In the genomic region with DNA sequence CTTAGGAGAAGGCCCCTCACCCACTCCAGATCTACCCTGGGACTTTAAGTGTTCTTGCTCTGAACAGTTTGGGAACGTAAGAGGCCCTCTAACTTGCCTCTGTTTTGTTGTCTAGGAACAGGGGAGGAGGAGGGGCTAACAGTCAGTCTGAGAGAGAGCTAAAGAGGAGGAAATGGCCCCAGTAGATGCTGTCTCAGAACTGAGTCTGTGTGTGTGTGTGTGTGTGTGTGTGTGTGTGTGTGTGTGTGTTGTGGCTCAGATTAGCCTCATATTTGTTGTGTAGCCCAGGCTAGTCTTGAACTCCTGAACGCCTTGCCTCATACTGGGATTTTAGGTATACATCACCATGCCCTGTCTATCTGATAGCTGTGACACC, we compare ENCODE assay signal across 15 mouse cellular contexts. TPM values are rescaled to one million over a fixed set of nuclear protein-coding genes. Genes with fewer than 3 reads are reported as not detected.
DNase-seq lines count a peak whose midpoint lies in the region; ATAC-seq lines count a peak whose summit lies in the region.
"Had no signal": no experiment of that assay in that cellular context is flagged by ENCODE, and none has a peak within 500 bp of the region (broad histone marks: within the 10 kb centered on the region; RNA-seq: fewer than 3 reads in every experiment).

No protein-coding gene starts in this region.

- no peaks in the 10 kb centered on the region for H3K27me3 ChIP-seq in heart, embryonic 16.5 days (ENCODE audit: control insufficient read depth, insufficient read depth, low read length)
- H3K27me3 ChIP-seq in liver, embryonic 12.5 days (replicated peaks) = no peaks in the 10 kb centered on the region
- H3K27me3 ChIP-seq: embryonic facial prominence, embryonic 15.5 days had no signal

- H3K4me1 ChIP-seq in heart, embryonic 16.5 days (ENCODE audit: control insufficient read depth, insufficient read depth, low read length) = peaks cover 47% of the 10 kb centered on the region
- H3K4me1 ChIP-seq in liver, embryonic 12.5 days = peaks cover 94% of the 10 kb centered on the region

- H3K9me3 ChIP-seq in heart, embryonic 16.5 days (replicated peaks; ENCODE audit: control insufficient read depth, low read length) = no peaks in the 10 kb centered on the region
- H3K9me3 ChIP-seq in liver, embryonic 12.5 days (replicated peaks) = no peaks in the 10 kb centered on the region
- H3K9me3 ChIP-seq: embryonic facial prominence, embryonic 15.5 days; hindbrain, embryonic 10.5 days had no signal

- intact Hi-C loops in heart, postnatal 36 days (cut with DNase I) = no loop called here
- intact Hi-C loops in left cerebral cortex, postnatal 14 days (cut with DNase I) = no loop called here

- 68% methylated on average over 2 of the region's 2 CpGs for WGBS in heart, embryonic 16.5 days
- 31% methylated on average over 2 of the region's 2 CpGs for WGBS in liver, embryonic 12.5 days (ENCODE audit: insufficient replicate concordance)

- no peak overlapping the region for H3K4me2 ChIP-seq in heart, embryonic 16.5 days (ENCODE audit: low read depth, low read length)
- H3K4me2 ChIP-seq in liver, embryonic 12.5 days = peak overlapping the region; percentile 4; the same call in 1 of the 2 replicates
- H3K4me2 ChIP-seq: embryonic facial prominence, embryonic 15.5 days had no signal

- H3K9ac ChIP-seq in heart, embryonic 16.5 days (ENCODE audit: low read length) = no peak overlapping the region
- no peak overlapping the region for H3K9ac ChIP-seq in liver, embryonic 12.5 days
- H3K9ac ChIP-seq: embryonic facial prominence, embryonic 15.5 days had no signal

- no peak overlapping the region for H3K4me3 ChIP-seq in heart, embryonic 16.5 days (ENCODE audit: low read length)
- H3K4me3 ChIP-seq in liver, embryonic 12.5 days = no peak overlapping the region
- H3K4me3 ChIP-seq: embryonic facial prominence, embryonic 15.5 days; hindbrain, embryonic 10.5 days; left cerebral cortex, adult 2 months had no signal

- no peak for ATAC-seq in heart, embryonic 16.5 days (replicated peaks; ENCODE audit: extremely low read depth, insufficient read depth, low FRiP score)
- ATAC-seq in liver, embryonic 12.5 days = no peak; the same call in 1 of the 2 replicates
- ATAC-seq: forebrain, embryonic 14.5 days had no signal

- peak overlapping the region; percentile 50; the same call in 1 of the 2 replicates for H3K27ac ChIP-seq in heart, embryonic 16.5 days (ENCODE audit: low read length)
- H3K27ac ChIP-seq in liver, embryonic 12.5 days = peak overlapping the region; percentile 61
- H3K27ac ChIP-seq: embryonic facial prominence, embryonic 15.5 days; hindbrain, embryonic 10.5 days; left cerebral cortex, adult 2 months had no signal

- H3K36me3 ChIP-seq in heart, embryonic 16.5 days (ENCODE audit: control insufficient read depth, insufficient read depth) = no peaks in the 10 kb centered on the region
- H3K36me3 ChIP-seq in liver, embryonic 12.5 days = peaks cover 16% of the 10 kb centered on the region; the same call in 1 of the 2 replicates
- H3K36me3 ChIP-seq: embryonic facial prominence, embryonic 15.5 days; hindbrain, embryonic 10.5 days had no signal

- DNase-seq in heart, postnatal 36 days = no peak
- DNase-seq in thymus, postnatal 14 days = peak; percentile 45
- DNase-seq in thymus, postnatal 4 days = no peak
- DNase-seq in thymus, postnatal 25 days = peak; percentile 45
- DNase-seq in cerebellum, adult 18-20 months = no peak
- no peak for DNase-seq in left cerebral cortex, postnatal 14 days (ENCODE audit: low spot score in 2 of 2)
- DNase-seq: cerebellum, adult 8-10 months; kidney, adult 11 months had no signal

RNA-seq across cellular contexts. Expression of a gene that starts 10.1 kb away (rescaled TPM):
- polyA plus RNA-seq in heart, embryonic 16.5 days (2015; fragmentation: Nextera tagmentation; extraction: Ambion mirVana) = 51.0 and 53.0 TPM in 2 replicates
- total RNA-seq in heart, postnatal 36 days (2021) = 10 to 100 TPM; 39.1 to 42.0 TPM
- 40.5 and 45.1 TPM in 2 replicates for polyA plus RNA-seq in liver, embryonic 12.5 days (2016; fragmentation: Nextera tagmentation; extraction: Ambion mirVana)
- 10 to 100 TPM; 41.3 to 42.9 TPM for total RNA-seq in left cerebral cortex, postnatal 14 days (2021)

RNA-seq across cellular contexts. Expression of a gene that starts 31.0 kb away (rescaled TPM):
- polyA plus RNA-seq in heart, embryonic 16.5 days (2015; fragmentation: Nextera tagmentation; extraction: Ambion mirVana) = 1.5 TPM in 2 replicates
- 1 to 10 TPM in 1 of 2 experiments, under 1 TPM in 1; 0.80 to 3.4 TPM for total RNA-seq in heart, postnatal 36 days (2021)
- polyA plus RNA-seq in liver, embryonic 12.5 days (2016; fragmentation: Nextera tagmentation; extraction: Ambion mirVana) = 0.15 and 0.16 TPM in 2 replicates
- 10 to 100 TPM; 12.9 to 14.5 TPM for total RNA-seq in left cerebral cortex, postnatal 14 days (2021)
- polyA plus RNA-seq: urinary bladder, adult 2 months had no signal

RNA-seq across cellular contexts. Expression of a gene that starts 34.3 kb away (rescaled TPM):
- 1.6 and 2.0 TPM in 2 replicates for polyA plus RNA-seq in heart, embryonic 16.5 days (2015; fragmentation: Nextera tagmentation; extraction: Ambion mirVana)
- 1 to 10 TPM; 6.0 to 9.8 TPM for total RNA-seq in heart, postnatal 36 days (2021)
- 0.73 and 0.77 TPM in 2 replicates for polyA plus RNA-seq in liver, embryonic 12.5 days (2016; fragmentation: Nextera tagmentation; extraction: Ambion mirVana)
- total RNA-seq in left cerebral cortex, postnatal 14 days (2021) = 1 to 10 TPM; 1.2 to 1.5 TPM

RNA-seq across cellular contexts. Expression of a gene that starts 39.6 kb away (rescaled TPM):
- polyA plus RNA-seq in heart, embryonic 16.5 days (2015; fragmentation: Nextera tagmentation; extraction: Ambion mirVana) = 19.1 and 20.1 TPM in 2 replicates
- 10 to 100 TPM; 17.9 to 21.7 TPM for total RNA-seq in heart, postnatal 36 days (2021)
- polyA plus RNA-seq in liver, embryonic 12.5 days (2016; fragmentation: Nextera tagmentation; extraction: Ambion mirVana) = 19.7 and 20.7 TPM in 2 replicates
- 10 to 100 TPM; 37.1 to 37.9 TPM for total RNA-seq in left cerebral cortex, postnatal 14 days (2021)

RNA-seq across cellular contexts. Expression of a gene that starts 56.2 kb away (rescaled TPM):
- polyA plus RNA-seq in heart, embryonic 16.5 days (2015; fragmentation: Nextera tagmentation; extraction: Ambion mirVana) = 23.5 and 24.7 TPM in 2 replicates
- 1 to 10 TPM; 6.5 to 7.0 TPM for total RNA-seq in heart, postnatal 36 days (2021)
- polyA plus RNA-seq in liver, embryonic 12.5 days (2016; fragmentation: Nextera tagmentation; extraction: Ambion mirVana) = 23.1 and 26.1 TPM in 2 replicates
- 10 to 100 TPM; 21.6 to 23.0 TPM for total RNA-seq in left cerebral cortex, postnatal 14 days (2021)

Comparison
In these comparisons a context has a peak if more than half of its experiments do, and no peak if none do; other contexts are left out.
1. DNase-seq: peak in thymus, postnatal 14 days (single experiment) and thymus, postnatal 25 days (single experiment); none in heart, postnatal 36 days (0 of 2), thymus, postnatal 4 days (single experiment), cerebellum, adult 18-20 months (0 of 2) and left cerebral cortex, postnatal 14 days (0 of 2).